Mouse (Mus musculus) lung, postnatal 14 days (tissue): ENCODE data around the gene Pgc.

Experiments used
- DNase-seq: peaks from one replicate; pipeline ENCODE4 v3.0.0; 2021

The Pgc gene

GRCm38 (mm10) chr17:47753130-47753775, 26.6 kb downstream of the Pgc start:
- no peak for DNase-seq

- peak; percentile 60 for DNase-seq
Observed at GRCm38 (mm10) chr17:47754246-47754645, 27.6 kb downstream of the Pgc start.

- no peak for DNase-seq
Observed at GRCm38 (mm10) chr17:47756366-47756765, 29.7 kb downstream of the Pgc start.

- no peak for DNase-seq
Observed at GRCm38 (mm10) chr17:47757056-47757610, 30.5 kb downstream of the Pgc start.

GRCm38 (mm10) chr17:47759702-47760410, 33.2 kb downstream of the Pgc start:
- DNase-seq, result peak; percentile 40

DNA sequence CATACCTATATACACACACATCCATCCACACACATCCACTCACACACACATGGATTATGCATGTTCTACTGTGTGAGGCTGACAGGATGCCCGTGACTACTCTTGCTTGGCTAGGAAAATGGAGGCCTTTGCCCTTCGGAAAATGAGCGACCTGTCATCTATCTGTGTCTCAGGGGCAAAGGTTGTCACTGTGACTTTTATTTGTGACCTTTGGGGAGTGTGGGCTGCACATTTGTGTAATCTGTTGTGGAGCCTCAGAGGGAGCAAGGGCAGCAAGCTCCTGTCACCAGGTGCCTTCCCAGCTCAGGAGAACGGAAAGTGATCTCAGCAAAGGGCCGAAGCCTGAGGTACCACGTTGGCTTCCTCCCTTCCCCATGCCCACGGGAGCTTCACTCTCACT, 35.4 kb downstream of the Pgc start:
- no peak for DNase-seq

GRCm38 (mm10) chr17:47762518-47763340, 36.1 kb downstream of the Pgc start:
- peak; percentile 81 for DNase-seq

DNA sequence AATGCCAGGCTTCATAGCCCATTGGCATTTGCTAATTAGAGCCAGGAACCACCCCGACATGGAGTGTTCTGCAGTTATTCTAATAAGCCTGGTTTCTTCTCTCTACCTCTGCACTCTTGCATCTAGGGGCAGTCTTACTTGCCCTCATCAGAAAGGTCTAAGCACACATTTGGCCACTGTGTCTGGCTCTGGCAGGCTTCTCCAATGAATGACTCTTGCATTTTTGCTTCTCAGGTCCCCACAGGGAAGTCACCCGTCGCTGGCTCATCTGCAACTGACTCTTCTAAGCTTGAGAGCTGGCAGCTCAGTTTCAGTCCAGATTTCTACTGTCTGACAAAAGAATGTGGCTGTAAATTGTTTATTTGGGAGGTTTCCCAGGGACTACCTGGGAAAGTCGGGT, 39.3 kb downstream of the Pgc start:
- DNase-seq, result no peak

DNA sequence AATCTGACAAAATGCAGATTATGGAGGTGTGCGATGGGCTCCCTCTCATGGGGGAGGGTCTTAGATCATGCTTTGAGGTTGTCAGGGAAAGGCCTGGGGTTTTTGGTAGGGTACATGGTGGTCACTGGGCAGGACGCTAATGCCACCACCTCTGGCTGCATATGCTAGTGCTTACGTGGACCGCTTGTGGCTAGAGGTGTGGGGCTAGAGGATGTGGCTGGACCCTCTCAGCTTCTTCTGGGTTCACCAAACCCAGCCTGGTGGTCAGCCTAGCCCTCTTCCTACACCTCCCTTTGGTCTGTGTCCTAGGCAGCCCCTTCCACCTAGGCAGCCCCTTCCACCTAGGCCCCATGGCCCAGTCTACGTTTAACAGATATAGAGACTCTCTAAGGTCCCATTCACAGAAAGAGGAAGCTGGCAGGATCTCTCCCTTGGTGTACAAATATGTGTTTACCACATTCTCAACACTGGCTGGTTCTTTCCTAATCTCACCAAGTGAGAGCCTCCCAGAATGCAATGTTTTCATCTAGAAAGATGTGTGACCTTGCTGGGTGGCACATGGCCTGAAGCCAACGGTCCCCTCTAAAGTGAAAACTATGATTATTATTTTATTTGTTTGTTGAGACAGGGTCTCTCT, 39.9 kb downstream of the Pgc start:
- DNase-seq, result no peak

DNA sequence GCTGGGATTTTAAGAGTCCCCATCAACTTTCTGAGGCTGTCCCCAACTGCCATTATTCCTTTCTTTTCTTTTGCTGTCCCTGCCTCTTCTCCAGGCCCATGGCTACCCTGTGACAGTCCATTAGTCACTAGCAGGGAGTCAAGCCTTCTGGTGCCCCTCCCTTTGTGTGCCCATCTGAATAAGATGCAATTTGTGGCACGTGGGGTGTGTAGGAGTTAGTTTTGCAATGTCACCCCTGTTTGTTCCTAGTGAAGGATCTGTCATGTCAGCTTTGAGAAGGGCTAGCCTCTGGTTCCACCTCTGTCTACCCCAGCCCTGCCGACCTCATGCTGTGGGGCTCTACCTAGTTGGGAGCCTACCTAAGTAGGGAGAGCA, 40.4 kb downstream of the Pgc start:
- no peak for DNase-seq

DNA sequence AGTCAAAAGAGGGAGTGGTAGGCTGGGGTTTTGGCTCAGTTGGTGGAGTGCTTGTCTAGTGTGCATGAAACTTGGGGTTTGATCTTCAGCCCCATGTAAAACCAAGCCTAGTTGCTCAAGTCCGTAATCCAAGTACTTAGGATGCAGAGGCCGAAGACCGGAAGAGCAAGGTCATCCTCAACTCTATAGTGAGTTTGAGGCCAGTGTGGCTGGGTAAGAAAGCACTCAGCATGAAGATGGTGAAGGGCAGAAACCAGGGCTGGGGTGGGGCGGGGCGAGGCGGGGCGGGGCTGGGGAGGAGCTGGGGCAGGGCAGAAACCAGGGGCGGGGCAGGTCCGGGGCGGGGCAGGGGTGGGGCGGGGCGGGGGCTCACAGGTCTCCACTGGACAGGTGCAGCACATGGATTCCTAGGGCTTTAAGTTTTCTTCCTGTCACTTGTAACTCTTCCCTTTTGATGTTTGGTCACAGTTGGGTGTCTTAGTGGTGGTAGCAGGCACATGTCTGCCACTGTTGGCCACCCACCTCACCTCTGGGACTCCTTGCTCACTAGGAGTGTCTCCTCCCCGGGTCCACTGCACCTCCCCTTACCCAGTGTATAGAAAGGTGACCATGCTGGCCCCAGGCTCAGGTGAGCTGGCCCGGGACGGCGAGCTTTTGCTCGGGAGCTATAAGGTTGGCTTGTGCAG, 41.0 kb downstream of the Pgc start:
- DNase-seq, result no peak

GRCm38 (mm10) chr17:47768707-47769276, 42.1 kb downstream of the Pgc start:
- DNase-seq, result peak; percentile 57

GRCm38 (mm10) chr17:47769389-47770299, 43.0 kb downstream of the Pgc start:
- no peak for DNase-seq

GRCm38 (mm10) chr17:47773604-47774003, 47.0 kb downstream of the Pgc start:
- no peak for DNase-seq

DNA sequence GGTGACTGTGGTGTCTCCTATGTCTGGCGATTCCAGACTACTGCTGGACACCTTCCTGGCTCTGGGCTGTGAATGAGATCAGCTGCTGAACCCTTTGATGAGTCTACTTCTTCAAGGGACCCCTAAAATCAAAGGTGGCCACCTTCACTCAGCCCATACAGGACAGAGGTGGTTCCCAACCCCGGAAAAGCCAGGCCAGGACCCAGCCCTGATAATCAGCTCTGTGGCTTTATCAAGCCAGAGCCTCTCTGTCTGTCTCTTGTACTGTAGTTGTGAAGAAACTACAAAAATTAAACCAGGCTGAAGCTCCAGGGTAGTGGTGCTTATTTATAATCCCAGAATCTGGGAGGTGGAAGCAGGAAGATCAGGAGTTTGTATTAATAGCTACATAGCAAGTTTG, 50.5 kb downstream of the Pgc start:
- DNase-seq, result no peak

GRCm38 (mm10) chr17:47780470-47780869, 53.8 kb downstream of the Pgc start:
- DNase-seq, result no peak

DNA sequence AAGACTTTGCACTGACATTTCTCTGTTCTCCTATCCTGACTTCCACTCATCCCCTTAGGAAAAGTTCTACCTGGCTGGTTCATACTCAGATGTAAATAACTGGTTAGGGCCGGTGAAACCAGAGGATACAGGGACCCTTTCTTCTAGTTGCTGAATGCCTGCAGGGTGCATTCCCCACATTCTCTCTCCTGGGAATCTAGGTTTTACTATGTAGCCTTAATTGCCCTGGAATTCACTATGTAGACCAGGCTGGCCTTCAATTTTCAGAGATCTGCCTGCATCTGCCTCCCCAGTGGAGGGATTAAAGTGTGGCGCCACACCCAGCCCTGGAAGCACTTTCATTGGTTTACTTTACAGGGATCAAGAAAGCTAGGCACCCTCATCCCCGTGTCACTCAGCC, 55.8 kb downstream of the Pgc start:
- no peak for DNase-seq

GRCm38 (mm10) chr17:47783445-47784223, 57.0 kb downstream of the Pgc start:
- DNase-seq, result no peak
